Mouse (Mus musculus): Measurements from ENCODE around the gene Nell1.

Nell1 gene

DNA sequence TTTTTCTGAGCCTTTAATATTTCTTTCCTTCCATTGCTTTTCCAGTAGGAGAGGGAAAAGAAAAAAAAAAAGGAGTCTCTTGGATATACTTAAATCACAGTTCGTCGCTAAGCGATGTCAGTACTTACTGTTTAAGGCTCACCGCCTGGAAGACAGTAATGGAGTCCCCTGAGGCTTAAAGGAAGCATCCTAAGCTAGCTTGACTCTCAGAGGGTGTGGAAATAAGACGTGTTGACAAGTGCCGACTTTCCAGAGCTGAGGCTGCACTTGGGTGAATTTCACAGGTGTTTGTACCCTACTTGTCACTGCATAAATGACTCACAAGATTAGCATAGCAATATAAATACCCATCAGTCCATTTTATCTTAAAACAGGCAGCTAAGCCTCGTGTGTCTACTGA is 599.2 kb downstream of the Nell1 start:
- DNase-seq, result no peak

DNA sequence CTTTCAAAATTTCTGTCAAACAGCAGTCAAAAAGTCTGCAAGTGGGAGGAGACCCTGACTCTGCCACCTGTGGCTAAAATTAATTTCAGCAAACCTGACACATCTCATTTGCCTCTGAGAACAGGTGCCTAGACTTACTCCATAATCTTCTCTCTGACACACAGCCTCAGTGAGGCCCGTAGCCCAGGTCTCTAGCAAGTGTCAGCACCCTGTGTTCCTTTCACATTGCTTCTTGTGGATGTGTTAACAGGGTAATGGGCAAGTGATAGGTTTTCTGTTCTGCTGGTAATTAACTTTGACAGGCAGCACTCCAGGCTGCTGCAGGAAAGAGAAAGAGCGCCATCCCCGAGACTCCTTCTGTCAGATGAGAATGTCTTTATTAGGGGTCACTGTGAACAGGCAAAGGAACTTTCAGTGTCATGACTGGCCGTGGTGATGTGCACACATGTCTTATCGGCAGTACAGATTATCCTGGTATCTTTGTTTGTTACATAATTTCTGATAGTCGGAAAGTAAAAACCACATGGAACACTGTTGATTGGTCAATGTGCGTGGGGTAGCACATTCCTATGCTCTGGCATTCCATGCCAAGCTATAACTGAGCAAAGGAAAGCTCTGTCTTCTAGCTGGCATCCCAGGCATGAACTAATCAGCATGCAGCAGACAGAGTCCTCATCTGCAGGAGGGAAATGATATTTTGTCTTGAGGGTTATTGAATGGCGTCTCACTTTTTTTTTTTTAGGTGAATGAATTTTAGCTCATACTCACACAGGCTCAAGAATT is 614.2 kb downstream of the Nell1 start:
- DNase-seq, result no peak

DNA sequence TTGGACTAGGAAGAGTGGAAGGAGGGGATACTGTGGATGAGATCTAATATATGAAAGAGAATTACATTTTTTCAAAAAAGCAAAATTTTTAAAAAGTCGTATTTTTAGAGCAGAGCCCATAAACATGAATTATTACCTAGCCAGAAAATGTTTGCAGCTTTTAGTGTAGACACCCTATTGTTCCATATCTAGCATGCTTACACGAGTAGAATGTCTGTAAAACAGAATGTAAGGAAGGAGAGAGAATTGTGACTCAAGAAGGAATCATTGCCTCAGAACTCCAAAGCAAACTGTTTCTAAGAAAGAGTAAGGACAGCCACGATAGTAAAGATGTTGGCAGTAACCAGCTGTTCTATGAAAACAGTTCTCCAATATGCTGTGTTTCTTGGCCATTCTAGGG is 624.2 kb downstream of the Nell1 start, which contains the start of gene 4933405O20Rik:
4933405O20Rik (plus strand) TSS at position 301 of the 400 bp plus-strand sequence.
- no peak for DNase-seq

DNA sequence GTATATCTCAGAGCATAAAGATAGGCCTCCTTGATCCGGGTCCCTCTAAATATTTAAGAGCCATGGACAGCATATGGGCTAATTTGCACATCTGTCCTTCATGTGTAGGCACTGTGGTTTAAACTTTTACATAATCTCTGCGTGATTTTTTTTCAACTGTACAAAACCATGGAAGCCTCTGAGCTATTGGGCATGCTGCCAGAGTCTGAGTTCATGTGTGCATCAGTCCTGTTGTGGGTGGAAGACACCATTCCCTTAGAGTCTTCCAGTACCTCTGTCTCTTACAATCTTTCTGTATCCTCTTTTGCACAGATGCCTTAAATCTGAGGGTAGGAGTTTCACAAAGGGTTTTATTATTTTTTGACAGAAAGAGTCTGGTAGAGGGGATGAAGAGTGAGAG is 639.4 kb downstream of the Nell1 start:
- DNase-seq, result no peak

DNA sequence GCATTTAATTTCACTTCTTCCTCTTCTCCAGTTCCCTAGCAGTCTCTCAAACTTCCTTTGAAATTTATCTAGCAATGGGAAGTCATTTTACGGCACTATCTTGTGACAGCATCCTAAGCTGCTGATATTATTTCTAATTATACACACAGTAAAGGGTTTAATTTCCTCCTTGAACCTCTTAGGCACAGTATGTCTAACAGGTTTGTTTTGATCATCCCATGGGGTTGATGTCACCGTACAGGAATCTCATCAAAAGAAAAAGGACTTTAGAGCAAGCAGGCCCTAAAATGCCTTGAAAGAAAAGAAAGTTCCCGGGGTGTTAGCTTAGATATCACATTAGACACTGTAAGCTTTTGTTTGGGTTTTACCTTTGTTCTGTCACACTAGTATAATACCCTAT is 654.5 kb downstream of the Nell1 start:
- DNase-seq, result no peak

DNA sequence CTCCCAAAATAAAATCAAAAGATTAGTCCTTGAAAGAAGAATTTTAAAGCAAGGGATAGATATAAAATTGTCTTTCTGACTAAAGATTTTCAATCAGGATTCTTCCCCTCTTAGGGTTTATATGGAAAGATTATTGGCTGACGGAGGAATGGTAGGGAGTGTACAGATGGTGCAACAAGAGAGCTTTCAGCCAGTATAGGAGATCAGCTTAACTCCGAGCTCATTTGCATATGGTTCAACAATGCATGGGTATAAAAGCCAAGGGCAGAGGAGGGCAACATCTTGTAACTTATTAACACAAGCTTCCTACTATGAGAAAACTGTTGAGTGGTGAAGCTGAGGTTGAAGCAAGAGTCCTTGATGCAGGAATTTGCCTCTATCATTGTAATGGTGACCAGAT is 658.5 kb downstream of the Nell1 start:
- DNase-seq, result no peak

DNA sequence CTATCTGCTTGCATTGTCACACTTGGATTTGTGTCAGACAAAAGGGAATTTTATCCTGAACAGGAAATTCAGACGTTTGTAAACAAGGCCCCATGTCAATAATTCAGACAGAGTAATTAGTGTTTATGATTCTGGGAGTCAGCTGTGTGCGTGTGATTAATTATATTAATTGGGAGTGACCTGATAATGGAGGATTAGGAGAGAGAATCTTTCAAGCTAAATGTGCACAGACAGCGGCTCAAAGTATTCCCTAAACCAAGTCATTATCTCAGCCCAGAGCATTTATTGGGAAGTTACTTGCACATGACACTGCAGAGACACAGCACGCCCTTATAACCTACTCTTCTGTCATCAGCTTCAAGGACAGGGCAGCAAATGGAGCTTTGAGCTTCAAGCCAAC is 697.6 kb downstream of the Nell1 start:
- DNase-seq, result no peak

DNA sequence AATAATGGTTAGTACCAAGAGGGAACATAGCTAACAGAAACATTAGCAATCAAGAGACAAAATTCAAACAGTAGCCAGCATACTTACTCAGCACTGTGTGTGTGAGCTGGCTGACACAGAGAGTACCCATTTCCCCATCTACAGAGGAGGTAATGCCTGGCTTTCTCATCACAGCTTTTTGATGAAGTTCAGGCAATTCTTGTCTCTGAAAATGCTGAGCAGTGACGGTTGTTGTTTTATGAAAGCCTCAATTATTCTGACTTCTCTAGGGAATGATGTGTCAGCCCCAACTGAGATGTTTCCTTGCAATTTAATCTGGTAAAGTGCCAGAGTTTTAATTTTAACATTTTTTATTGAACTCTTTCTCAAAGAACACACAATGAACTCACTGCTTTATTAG is 700.8 kb downstream of the Nell1 start:
- no peak for DNase-seq

DNA sequence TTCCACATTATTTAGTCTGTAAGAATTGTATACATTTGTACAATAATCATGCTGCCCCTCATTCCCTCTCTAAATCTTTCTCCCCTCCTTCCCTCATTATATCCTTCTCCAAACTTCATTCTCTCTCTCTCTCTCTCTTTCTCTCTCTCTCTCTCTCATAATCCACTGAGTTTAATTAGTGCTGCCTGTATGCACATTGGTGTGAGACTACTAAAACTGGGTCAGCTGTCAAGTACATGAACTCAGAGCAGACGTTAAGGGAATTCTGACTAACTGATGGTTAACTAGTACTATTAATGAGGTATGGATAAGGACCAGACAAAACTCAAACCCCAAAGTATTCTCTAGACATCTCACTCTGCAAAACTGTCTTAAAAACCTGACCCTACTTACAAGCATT is 702.8 kb downstream of the Nell1 start:
- DNase-seq, result no peak

DNA sequence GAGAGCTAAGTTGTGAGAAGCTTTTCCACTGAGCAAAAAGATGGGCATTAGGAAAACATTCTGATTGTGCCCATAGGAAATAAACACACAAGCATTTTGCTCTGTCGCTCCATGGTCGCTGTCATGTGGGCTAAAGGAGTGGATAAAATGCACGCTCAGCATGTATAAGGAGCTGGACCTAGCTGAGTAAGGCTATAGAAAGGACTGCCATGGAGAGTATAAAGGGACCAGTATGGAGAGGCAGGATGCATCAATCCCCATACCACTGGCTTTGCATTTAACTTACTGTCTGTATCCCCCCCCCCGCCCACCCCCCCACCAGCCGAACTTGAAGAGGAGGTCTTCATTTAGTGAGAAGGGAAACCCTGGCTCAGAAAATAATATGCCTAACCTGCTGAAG is 711.7 kb downstream of the Nell1 start:
- no peak for DNase-seq

DNA sequence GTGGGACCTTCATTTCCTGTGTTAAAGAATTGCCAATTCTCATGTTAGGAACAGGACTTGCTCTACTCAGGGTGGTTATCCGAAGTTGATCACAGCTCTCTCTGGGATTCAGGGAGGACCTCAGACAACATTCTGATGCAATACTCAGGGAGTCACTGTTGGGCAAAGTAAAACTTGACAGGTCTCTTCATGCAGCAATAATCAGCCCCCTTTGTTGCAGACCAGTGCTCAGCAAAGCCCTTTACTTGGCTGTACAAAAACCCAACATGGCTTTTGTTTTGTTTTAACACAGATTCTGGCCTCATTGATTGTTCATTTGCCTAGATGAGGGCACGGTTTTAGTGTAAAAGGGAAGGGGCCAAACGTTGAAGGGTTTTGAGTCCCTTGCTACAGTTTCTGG is 750.5 kb downstream of the Nell1 start:
- DNase-seq, result no peak

DNA sequence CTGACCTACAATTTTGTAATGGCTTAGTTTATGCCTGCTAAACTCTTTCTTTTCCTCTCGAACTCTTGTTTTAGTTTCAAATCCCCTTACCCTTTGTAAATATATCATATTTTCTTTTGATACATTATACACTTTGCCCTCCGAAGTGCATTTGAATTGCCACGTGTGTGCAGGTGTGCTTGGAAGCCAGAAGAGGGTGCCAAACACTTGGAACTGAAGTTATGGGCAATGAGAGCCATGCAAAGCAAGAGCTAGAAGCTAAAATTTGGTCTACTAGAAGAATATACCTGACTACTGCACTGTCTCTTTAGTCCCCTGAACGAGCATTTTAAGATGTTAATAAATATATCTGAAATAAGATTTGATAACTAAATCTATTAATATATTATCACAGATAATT is 756.3 kb downstream of the Nell1 start:
- no peak for DNase-seq

DNA sequence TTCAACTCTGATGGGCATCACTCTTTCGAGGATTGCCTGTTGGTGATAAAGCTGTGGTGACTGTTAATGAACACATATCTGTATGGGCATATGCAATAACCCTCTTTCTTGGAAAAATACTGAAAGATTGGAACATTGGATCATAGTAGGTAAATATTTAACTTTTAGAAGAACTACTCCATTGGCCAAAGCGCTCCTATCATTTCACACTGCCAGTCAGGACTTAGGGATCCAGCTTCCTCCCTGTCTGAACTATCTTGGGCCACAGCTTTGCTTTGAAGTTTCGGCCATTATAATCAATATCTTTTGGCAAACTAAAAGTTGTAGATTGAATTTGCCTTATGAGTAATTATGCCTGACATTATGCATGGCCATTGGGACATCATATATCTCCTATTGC is 780.9 kb downstream of the Nell1 start:
- DNase-seq, result no peak

DNA sequence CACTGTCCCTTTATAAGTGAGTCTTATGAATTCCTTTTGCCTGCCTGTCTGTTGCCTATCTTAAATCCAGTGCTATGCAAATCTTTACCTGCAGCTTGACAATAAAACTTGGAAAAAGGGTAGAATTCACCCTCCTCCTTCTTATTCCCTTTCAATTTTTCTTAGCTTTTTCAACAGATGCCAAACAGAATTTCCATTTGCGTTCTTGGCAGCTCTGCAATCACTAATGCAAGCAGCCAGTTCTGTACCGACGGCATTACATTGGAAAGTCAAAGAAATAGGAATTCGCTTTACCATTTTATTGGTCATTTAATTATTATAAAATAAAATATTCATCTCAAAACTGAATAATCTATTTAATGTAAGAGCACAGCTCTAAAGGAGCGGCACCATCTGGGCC is 781.7 kb downstream of the Nell1 start:
- DNase-seq, result no peak

DNA sequence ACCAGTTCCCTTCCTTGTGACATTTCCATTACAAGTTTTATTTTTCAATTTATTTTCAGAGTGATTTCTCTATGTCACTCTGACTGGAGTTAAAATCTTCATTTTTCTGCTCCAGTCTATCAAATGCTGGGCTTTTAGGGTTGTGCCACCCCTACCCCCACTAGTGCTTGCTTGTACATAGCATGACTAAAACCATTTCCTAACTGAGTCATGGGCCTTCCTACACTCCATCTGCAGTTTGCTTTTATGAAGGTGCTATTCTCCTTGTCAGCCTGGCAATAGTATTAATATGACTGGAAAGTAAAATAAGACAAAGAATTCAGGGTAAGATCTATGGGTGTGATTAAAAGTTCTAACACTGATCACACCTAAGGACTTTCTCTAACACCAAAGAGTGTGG is 798.9 kb downstream of the Nell1 start:
- DNase-seq, result no peak

DNA sequence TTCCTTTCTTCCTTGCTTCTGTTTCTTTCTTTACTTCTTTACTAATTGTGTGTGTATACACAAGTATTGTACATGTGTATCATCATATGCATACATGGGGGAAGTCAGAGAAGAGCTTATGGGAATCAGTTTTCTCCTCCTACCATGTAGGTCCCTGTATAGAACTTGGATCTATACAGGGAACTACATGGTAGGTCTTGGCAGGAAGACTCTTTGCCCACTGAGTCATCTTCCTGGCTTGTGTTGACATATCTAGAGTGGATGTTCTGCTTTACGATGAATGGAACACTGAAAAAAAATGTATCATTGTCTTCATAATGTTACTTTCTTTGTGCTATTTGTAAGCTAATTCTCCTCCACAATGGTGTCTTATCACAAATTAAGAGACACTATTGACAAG is 806.4 kb downstream of the Nell1 start:
- DNase-seq, result no peak

DNA sequence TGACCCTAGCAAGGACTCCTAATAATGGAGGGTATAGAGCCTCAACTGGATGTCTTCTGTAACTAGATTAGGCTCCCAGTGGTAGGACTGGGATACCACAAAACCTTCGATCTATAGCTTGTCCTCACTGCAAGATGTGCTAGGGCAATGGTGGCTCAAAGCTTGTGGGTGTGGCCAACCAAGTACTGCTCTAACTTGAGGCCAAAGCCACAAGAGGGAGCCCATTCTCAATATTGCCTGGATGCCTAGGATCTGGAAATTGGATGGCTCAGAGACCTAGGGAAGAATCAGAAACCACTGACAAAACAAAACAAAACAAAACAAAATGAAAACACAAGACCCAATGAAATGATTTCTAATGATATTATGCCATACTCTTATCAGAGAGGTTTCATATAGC is 809.0 kb downstream of the Nell1 start:
- peak in 1 of 2 experiments; percentile 8 for DNase-seq

DNA sequence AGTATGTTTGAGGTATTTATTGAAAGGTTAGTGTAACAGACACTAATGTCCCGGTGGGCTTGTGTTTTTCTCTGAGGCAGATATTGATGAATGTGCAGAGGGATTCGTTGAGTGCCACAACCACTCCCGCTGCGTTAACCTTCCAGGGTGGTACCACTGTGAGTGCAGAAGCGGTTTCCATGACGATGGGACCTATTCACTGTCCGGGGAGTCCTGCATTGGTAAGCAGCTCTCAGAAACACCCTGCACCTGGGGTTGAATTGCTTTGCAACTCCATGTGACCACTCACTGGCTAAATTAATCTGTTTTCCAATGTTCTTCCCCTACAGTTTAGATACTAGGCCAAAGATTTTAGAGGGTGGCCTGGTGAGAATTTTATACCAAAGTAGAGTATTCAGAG is 851.5 kb downstream of the Nell1 start:
- DNase-seq, result no peak

DNA sequence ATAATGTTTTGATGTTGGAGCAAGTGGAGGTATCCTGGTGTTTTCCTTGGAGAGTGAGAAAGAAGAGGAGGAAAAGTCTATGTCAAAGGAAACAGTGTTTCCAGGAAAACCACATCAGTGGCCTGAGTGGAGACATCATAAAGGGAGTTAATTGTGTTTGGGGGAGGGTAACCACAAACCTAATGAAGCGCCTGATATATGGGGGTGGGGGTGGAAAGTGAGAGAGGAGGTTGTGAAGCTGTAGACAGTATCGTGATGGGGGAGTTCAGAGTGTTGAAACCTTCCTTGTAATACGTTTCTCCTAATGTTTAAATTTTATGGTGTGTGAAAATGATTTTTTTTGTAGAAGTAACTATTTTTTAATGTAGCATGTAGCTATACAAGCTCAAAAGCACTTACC is 858.1 kb downstream of the Nell1 start:
- no peak for DNase-seq

DNA sequence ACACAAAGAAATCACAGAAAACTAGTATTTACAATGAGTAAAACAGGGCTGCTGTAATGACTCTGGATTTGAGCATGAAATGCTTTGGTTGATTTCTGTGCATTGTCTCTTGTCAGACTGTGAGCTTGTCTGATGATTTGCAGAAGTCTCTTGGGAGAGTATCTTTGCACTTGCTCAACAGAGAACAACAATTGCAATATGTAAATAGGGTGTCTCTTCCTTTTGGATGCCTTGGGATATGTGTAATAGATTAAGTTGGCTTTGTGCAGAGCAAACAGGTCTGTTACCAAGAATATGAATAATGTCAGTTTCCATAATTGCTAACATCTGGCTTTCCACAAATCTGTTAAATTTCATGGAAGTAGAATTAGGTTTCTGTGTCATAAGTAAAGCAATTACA is 868.0 kb downstream of the Nell1 start:
- no peak for DNase-seq

DNA sequence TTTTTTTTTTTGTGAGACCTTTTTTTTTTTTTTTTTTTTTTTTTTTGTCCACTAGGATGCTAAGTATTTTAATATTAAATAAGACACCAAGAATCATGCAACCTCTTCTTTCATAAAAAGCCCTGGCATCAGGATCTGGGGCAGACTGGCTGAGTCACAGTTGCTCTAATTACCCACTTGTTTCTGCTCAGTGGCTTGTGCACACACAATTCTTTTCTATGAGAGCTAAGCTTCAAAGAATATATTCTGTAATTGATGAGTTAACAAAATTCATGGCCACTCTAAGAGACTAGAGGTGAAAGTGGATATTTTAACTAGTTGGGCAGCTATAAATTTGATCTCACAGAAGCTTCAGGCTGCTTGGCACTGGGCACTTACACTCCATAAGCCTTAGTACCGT is 873.3 kb downstream of the Nell1 start:
- DNase-seq, result no peak

DNA sequence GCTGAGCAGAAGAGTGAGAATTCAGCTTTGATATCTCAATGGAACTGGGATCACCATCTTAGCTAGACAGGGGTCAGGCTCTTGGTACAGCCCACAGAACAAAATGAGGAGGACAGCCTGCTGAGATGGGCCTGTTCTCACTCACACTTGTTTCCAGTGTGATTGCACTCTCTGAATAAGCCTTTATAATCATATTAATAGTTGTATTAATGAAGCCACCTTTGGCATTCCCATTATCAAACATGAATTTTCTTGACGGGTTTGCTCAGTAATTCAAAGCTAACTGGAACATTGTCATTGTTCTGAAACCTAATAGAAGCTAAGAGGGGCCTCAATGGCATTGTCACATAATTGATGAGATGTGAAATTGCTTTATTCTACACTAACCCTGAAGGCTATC is 875.6 kb downstream of the Nell1 start:
- no peak for DNase-seq

DNA sequence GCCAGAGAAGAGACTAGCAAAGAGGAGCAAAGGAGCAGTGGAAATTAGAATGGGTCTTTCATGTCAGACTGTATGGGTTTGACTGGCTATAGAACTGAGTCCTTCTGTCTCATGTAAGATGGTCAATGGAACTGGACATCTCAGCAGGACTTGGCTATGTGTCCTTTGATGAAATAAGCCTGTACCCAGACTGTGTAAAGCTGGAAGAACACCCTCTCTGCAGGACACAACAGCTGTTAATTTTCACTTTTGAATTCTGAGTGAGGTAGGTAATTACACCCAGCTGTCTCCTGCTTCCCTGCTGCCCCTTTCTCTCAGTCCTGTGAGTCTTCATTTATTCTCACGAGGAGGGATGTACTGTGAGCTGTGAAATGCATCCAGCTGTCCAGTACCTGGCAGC is 895.5 kb downstream of the Nell1 start:
- DNase-seq, result no peak

DNA sequence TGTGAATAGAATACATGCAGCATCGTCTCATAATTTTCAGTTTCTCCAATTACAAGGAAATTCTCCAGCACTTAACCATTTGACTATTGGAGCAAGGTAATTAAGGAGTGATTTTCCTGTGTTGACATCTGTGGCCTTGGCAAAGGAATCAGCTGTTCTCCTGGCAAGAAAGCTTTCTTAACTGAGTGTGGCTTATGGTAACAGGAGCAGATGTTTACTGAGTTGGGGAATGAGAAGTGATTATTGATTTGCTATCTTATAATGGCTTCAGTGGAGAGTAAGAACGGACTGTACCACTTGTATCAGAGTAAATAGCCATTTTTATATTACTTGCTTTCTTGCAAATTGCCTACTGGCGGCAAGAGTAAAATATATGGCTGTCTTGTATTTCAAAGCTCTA is 913.0 kb downstream of the Nell1 start:
- no peak for DNase-seq

DNA sequence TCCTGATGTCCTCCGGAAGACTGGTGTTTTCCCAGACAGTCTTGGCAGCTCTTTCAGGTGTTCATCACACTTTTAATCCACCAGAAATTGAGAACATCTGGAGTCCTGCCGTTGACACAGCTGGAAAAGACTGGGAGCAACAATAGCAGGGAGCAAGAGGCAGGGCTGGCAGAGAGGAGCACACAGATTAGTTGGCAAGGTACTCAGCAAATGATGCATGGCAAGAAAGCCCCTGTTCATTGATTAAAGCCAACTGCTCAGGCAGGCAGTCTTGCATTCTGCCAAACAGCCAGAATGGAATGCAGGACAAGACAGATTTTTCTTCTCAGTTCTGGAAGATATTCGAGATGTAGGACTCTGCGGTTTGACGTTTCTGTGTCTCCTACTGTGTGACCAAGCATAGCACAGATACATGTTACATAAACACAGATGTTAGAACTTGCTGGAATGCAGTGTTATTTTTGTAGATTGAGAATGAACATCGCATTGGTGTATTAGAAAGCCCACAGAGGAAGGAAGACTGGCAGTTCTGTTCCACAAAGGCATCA is 925.0 kb downstream of the Nell1 start:
- no peak for DNase-seq
